Mouse (Mus musculus): Measurements from ENCODE around the gene Sync. TPM values are rescaled to one million over a fixed set of nuclear protein-coding genes. Genes with fewer than 3 reads are reported as not detected.

Gene Sync
- total RNA-seq, 2 experiments from 2014 or later, result 1.8 to 2.2 TPM

- intact Hi-C loops (cut with DNase I), result no loop called here
- no peak for DNase-seq (ENCODE audit: extremely low spot score in 1 of 2, low spot score in 2 of 2)
- H3K4me3 ChIP-seq, result no peak overlapping the region
- no peak overlapping the region for H3K27ac ChIP-seq
- no peak for TF ChIP-seq CTCF (IDR thresholded peaks at IDR 0.05)
Observed at GRCm38 (mm10) chr4:129323491-129323890, 36.1 kb downstream of the Sync start.

DNA sequence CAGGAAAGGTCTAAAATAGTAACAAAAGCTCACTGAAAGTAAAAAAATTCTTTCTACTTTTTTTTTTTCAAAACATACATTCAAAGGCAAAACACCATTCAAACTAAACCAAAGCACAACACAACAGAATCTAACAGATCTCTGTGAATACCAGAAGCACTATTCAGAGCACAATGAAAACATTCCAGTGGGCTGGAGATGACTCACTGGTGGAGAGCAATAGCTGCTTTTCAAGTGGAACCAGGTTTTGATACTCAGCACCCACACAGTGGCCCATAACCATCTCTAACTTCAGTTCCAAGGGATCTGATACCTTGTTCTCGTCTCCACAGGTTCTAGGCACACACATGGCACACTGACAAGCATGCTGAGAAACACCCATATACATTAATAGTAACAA is 37.3 kb downstream of the Sync start:
- TF ChIP-seq CTCF (IDR thresholded peaks at IDR 0.05), result no peak
- H3K4me3 ChIP-seq, result no peak overlapping the region
- no peak for DNase-seq (ENCODE audit: extremely low spot score in 1 of 2, low spot score in 2 of 2)
- peak overlapping the region; percentile 10; the same call in 1 of the 2 replicates for H3K27ac ChIP-seq
- intact Hi-C loops (cut with DNase I), result no loop called here

- no peak for TF ChIP-seq CTCF (IDR thresholded peaks at IDR 0.05)
- intact Hi-C loops (cut with DNase I), result no loop called here
- Histone ChIP-seq H3K27ac (no peak overlapping the region), H3K4me3 (no peak overlapping the region)
- no peak for DNase-seq (ENCODE audit: extremely low spot score in 1 of 2, low spot score in 2 of 2)
Observed at GRCm38 (mm10) chr4:129326191-129326590, 38.8 kb downstream of the Sync start.

DNA sequence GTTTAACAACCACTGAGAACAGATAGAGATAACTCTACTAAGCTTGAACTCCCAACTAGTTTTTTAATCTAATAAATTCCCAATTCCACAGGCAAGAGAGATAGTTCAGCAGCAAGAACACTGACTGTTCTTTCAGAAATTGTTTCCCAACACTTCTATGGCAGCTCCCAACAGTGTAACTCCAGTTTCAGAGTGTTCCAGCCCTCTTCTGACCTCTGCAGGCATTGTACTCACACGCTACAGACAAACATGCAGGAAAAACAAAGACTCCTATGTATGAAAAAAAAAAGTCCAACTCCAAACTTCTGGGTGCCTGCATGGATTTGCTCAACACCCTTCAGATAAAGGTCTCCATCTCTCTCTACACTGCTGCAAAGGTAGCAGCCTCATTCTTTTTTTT is 45.4 kb downstream of the Sync start:
- Histone ChIP-seq H3K4me3 (0 out of 2 replicates have a peak overlapping the region, but pooled peaks have one; percentile 8), H3K27ac (no peak overlapping the region)
- no peak for DNase-seq (ENCODE audit: extremely low spot score in 1 of 2, low spot score in 2 of 2)
- no peak for TF ChIP-seq CTCF (IDR thresholded peaks at IDR 0.05)
- intact Hi-C loops (cut with DNase I), result no loop called here

- Histone ChIP-seq H3K27ac (peak overlapping the region; percentile 88), H3K4me3 (peak overlapping the region; percentile 79)
- no peak for DNase-seq (ENCODE audit: extremely low spot score in 1 of 2, low spot score in 2 of 2)
- intact Hi-C loops (cut with DNase I), result loop anchor here (1.0 kb wide), 1 partner anchor 127 kb away; the partner anchor contains the start of gene Bsdc1
- no peak for TF ChIP-seq CTCF (IDR thresholded peaks at IDR 0.05)
Observed at GRCm38 (mm10) chr4:129334677-129335215, 47.3 kb downstream of the Sync start.

DNA sequence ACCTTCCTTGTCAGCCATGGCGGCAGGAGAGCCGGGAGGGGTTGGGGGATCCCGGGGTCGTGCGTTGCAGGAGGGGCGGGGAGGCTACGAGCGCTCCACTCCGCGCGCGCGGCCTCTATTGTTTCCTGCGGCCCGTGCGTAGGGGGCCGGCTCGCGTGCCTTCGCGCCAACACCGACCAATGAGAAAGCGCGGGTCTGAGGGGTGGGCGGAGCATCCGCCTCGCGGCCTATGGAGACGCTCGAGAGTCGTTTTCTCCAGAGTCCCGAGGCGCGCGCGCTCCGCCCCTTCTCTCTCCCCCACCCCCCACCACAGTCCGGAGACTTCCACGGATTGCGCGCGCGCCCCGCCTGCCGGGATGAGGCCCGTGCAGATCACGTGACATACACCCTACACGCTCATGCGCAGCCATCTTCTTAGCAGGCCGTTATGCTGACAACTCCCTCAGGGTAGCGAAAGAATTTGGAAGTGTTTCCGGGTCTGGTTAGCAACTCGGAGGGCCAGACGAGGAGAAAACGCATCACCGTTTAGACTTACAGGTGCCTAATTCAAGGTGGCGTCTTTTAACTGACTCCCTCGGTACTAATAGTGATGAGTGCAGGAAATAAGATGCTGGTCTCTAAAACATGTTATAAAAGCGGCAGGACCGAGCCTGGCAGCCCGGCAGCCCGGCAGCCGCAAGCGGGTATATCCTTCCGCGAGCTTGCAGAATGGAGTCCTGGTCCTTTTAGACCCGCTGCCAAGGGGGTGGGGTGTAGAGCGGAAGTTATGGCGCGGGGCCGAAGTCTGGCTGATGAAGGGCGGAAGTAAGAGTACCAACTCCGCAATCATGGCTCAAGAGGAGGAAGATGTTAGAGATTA is 48.0 kb downstream of the Sync start, which contains the start of the genes Rbbp4 and Zbtb8os:
Gene Rbbp4 (minus strand): TSS at position 155 of the 859 bp plus-strand sequence.
Gene Zbtb8os (plus strand): TSS at position 480 of the 859 bp plus-strand sequence.
- TF ChIP-seq CTCF (IDR thresholded peaks at IDR 0.05), result peak; percentile 49
- peak within 1 kb of the TSS; percentile 80 for H3K4me3 ChIP-seq
- peak; percentile 94 to 98 for DNase-seq (ENCODE audit: extremely low spot score in 1 of 2, low spot score in 2 of 2)
- intact Hi-C loops (cut with DNase I), result loop anchor here (1.0 kb wide), 1 partner anchor 126 kb away; the partner anchor contains the start of gene Bsdc1
- peak within 1 kb of the TSS; percentile 99 for H3K27ac ChIP-seq

DNA sequence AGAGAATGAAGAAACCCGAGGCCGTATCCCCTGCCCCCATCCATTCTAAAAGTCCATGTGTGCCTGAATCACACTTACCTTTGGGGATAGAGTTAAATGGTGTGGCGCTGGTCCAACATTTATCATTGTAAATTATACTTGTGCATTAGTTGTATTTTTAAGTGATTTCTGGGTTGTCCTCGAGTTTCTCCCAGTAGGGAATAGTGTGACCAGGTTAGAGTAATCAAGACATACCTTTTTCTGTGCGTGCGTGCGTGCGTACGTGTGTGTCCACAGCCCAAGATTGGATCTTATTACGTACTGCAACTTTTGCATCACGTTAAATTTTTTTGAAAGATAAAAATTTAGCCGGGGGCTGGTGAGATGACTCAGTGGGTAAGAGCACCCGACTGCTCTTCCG is 48.9 kb downstream of the Sync start:
- Histone ChIP-seq H3K4me3 (peak overlapping the region; percentile 80), H3K27ac (peak overlapping the region; percentile 99)
- TF ChIP-seq CTCF (IDR thresholded peaks at IDR 0.05), result no peak
- intact Hi-C loops (cut with DNase I), result no loop called here
- DNase-seq (ENCODE audit: extremely low spot score in 1 of 2, low spot score in 2 of 2), result no peak

DNA sequence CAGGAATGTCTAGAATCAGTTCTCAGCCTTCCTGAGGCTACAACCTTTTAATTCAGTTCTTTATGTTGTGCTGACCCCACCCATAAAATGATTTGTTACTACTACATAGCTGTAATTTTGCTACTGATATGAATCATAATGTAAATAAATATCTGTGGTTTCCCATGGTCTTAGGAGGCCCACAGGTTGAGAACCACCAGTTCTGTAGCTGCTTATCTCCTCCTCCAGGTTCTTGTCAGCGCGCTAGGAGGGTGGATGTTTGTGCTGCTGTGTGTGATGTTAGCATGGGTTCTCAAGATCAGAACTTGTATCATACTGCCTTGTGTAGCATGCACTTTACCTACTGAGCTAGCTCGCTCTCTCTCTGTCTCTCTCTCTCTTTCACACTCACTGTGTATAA is 52.3 kb downstream of the Sync start:
- H3K27ac ChIP-seq, result no peak overlapping the region
- intact Hi-C loops (cut with DNase I), result no loop called here
- no peak for TF ChIP-seq CTCF (IDR thresholded peaks at IDR 0.05)
- DNase-seq (ENCODE audit: extremely low spot score in 1 of 2, low spot score in 2 of 2), result no peak
- H3K4me3 ChIP-seq, result no peak overlapping the region

- TF ChIP-seq CTCF (IDR thresholded peaks at IDR 0.05), result peak; percentile 27
- no peak overlapping the region for H3K27ac ChIP-seq
- H3K4me3 ChIP-seq, result no peak overlapping the region
- no peak for DNase-seq (ENCODE audit: extremely low spot score in 1 of 2, low spot score in 2 of 2)
- intact Hi-C loops (cut with DNase I), result no loop called here
Observed at GRCm38 (mm10) chr4:129341888-129342287, 54.5 kb downstream of the Sync start.

- no peak for TF ChIP-seq CTCF (IDR thresholded peaks at IDR 0.05)
- intact Hi-C loops (cut with DNase I), result no loop called here
- Histone ChIP-seq H3K27ac (no peak overlapping the region), H3K4me3 (no peak overlapping the region)
- DNase-seq (ENCODE audit: extremely low spot score in 1 of 2, low spot score in 2 of 2), result no peak
Observed at GRCm38 (mm10) chr4:129342705-129343104, 55.3 kb downstream of the Sync start.

DNA sequence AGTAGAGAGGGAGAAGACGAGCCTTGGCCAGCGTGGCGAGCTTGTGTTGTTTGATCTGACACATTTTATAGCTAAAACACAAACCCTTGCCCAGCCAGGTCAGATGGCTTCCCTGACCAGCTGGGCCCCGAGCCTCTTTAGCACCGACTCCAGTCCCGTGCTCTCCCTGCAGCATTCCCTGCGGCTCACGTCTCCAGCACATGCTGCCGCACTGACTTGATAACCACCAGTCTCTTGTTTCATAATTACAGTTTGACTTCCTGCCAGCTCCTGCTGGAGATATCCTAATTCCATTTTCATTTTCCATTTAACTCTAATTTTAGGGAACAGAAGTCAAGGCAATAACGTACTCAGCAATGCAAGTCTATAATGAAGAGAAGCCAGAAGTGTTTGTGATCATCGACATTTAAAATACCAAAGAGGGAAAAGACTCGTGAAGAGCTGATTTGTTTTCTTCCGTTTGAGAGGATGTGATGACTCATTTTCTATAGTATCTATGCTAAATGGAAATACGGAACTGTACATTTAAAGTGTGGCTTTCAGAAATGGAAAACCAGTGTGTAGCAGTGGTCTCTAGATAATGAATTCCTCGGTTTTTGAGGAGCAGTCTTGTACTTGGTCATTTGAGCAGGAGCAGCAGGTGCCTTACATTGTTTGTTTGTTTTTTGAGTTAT is 59.2 kb downstream of the Sync start:
- H3K27ac ChIP-seq, result peak overlapping the region; percentile 70; the same call in 1 of the 2 replicates
- TF ChIP-seq CTCF (IDR thresholded peaks at IDR 0.05), result no peak
- no peak overlapping the region for H3K4me3 ChIP-seq
- intact Hi-C loops (cut with DNase I), result no loop called here
- DNase-seq (ENCODE audit: extremely low spot score in 1 of 2, low spot score in 2 of 2), result peak; percentile 25 to 32

- no peak overlapping the region for H3K27ac ChIP-seq
- intact Hi-C loops (cut with DNase I), result loop anchor here (1.0 to 2.0 kb wide), 2 partner anchors 56 to 105 kb away; no protein-coding TSS in a partner anchor
- no peak overlapping the region for H3K4me3 ChIP-seq
- peak; percentile 39 to 57 for DNase-seq (ENCODE audit: extremely low spot score in 1 of 2, low spot score in 2 of 2)
- TF ChIP-seq CTCF (IDR thresholded peaks at IDR 0.05), result peak; percentile 89
Observed at GRCm38 (mm10) chr4:129350644-129351043, 63.2 kb downstream of the Sync start.
